Mouse (Mus musculus) heart, postnatal 0 days (tissue): ENCODE measurements around the gene Olfr1387.

Experiments
- CTCF ChIP-seq: IDR thresholded peaks from 2 replicates; pipeline ENCODE4 v1.5.1; 2016; ENCODE audit warnings: antibody characterized with exemption, control low read depth, low read depth
- EP300 ChIP-seq: IDR thresholded peaks from 2 replicates; pipeline ENCODE4 v1.6.1; 2016; ENCODE audit warnings: antibody characterized with exemption, low read depth

GRCm38 (mm10) chr11:49406784-49407183, 48.4 kb upstream of the Olfr1387 start:
- TF ChIP-seq CTCF (no peak), EP300 (no peak)
